Mouse (Mus musculus) fat pad, adult 2 months (tissue): Measurements from ENCODE around the gene Gtf3a.
"Not testable (repeated sequence)": the region's sequence is repeated elsewhere in the genome, so short reads cannot be mapped to it uniquely, and the experiment has no call there.

Experiments used
- DNase-seq: peaks from one replicate; pipeline ENCODE4 v3.0.0-alpha.2; 2011; ENCODE audit warnings: low read depth, low spot score; ENCODE audit errors: extremely low read depth

Gene Gtf3a

GRCm38 (mm10) chr5:146948508-146949088 is at the start of gene Gtf3a:
Gene Gtf3a (plus strand): TSS chr5:146948657.
- no peak for DNase-seq

GRCm38 (mm10) chr5:146900331-146900730 is 48.1 kb upstream of the Gtf3a start:
- DNase-seq: no peak

GRCm38 (mm10) chr5:146901501-146901900 is 47.0 kb upstream of the Gtf3a start:
- DNase-seq: no peak

GRCm38 (mm10) chr5:146904404-146904803 is 44.1 kb upstream of the Gtf3a start:
- no peak for DNase-seq

- no peak for DNase-seq
Observed at GRCm38 (mm10) chr5:146905486-146906172, 42.8 kb upstream of the Gtf3a start.

- DNase-seq: no peak
Observed at GRCm38 (mm10) chr5:146907533-146907932, 40.9 kb upstream of the Gtf3a start.

- no peak for DNase-seq
Observed at GRCm38 (mm10) chr5:146908629-146909028, 39.8 kb upstream of the Gtf3a start.

GRCm38 (mm10) chr5:146912206-146912605 is 36.3 kb upstream of the Gtf3a start:
- DNase-seq: no peak

- DNase-seq: no peak
Observed at GRCm38 (mm10) chr5:146913355-146913754, 35.1 kb upstream of the Gtf3a start.

- no peak for DNase-seq
Observed at GRCm38 (mm10) chr5:146914088-146914766, 34.2 kb upstream of the Gtf3a start.

- no peak for DNase-seq
Observed at GRCm38 (mm10) chr5:146916273-146916672, 32.2 kb upstream of the Gtf3a start.

- no peak for DNase-seq
Observed at GRCm38 (mm10) chr5:146916806-146917205, 31.7 kb upstream of the Gtf3a start.

GRCm38 (mm10) chr5:146917357-146917756 is 31.1 kb upstream of the Gtf3a start:
- DNase-seq: not testable (repeated sequence)

- DNase-seq: no peak
Observed at GRCm38 (mm10) chr5:146919874-146920273, 28.6 kb upstream of the Gtf3a start.

GRCm38 (mm10) chr5:146920314-146921161 is 27.9 kb upstream of the Gtf3a start:
- no peak for DNase-seq

GRCm38 (mm10) chr5:146921224-146921623 is 27.2 kb upstream of the Gtf3a start:
- DNase-seq: no peak

- DNase-seq: no peak
Observed at GRCm38 (mm10) chr5:146923547-146923946, 24.9 kb upstream of the Gtf3a start.

- no peak for DNase-seq
Observed at GRCm38 (mm10) chr5:146926673-146927072, 21.8 kb upstream of the Gtf3a start.

GRCm38 (mm10) chr5:146931422-146931821 is 17.0 kb upstream of the Gtf3a start:
- no peak for DNase-seq

GRCm38 (mm10) chr5:146931904-146932553 is 16.4 kb upstream of the Gtf3a start:
- no peak for DNase-seq

- no peak for DNase-seq
Observed at GRCm38 (mm10) chr5:146933466-146933865, 15.0 kb upstream of the Gtf3a start.
